Mouse (Mus musculus) frontal cortex, adult 2 months (tissue): ENCODE results near the gene Msl3l2. TPM values are rescaled to one million over a fixed set of nuclear protein-coding genes. Genes with fewer than 3 reads are reported as not detected.
A peak's percentile ranks its signal among the peaks of the same experiment; 100 is the strongest.

Experiments used
- DNase-seq, 2 experiments: peaks; one replicate each; pipeline ENCODE4 v3.0.0; 2022; ENCODE audit warnings: low spot score in 1 of 2; ENCODE audit errors: extremely low spot score in 1 of 2
- polyA plus RNA-seq: library from polyadenylated mRNA; depleted of rRNA; stranded (reverse); fragments of >200 nt; gene quantifications from 2 replicates; pipeline ENCODE4 v1.2.3, GENCODE M21; 2012; rRNA removed

Gene Msl3l2
- 16.9 and 19.2 TPM in 2 replicates for polyA plus RNA-seq

GRCm38 (mm10) chr10:56106333-56106995 lies at the start of gene Msl3l2:
Gene Msl3l2, plus strand, starts transcription at chr10:56106917.
- peak; percentile 91 to 97 for DNase-seq

- DNase-seq = peak in 1 of 2 experiments; percentile 57
These were observed 47.7 kb upstream of the Msl3l2 start for GRCm38 (mm10) chr10:56058979-56059422.

DNA sequence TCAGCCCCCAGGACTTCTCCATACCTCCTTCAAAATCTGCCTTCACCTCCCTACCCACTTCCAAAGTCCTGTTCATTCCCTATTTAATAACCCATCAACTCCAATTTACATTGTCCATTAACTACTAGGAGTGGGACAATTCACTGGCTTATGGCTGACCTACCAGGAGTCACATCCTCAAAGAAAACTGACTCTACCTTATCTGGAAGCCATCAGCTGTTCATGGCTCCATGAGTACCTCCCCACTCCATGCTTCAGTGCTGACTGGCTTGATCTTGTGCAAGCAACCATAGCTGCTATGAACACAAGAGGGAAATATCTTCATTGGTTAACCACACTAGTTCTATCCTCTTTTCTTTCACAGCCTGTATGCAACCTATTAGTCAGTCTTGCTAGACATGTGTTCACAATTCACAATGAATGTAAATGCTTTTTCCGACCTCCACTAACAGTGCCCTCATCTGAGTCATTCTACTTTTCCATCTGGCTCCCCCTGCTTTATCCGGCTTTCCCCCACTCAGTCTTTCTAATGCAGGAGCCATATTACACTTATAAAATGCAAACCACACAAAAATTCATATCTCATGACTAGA lies 45.4 kb upstream of the Msl3l2 start:
- peak in 1 of 2 experiments; percentile 16 for DNase-seq

- DNase-seq = peak; percentile 36 to 66
These were observed 44.0 kb upstream of the Msl3l2 start for GRCm38 (mm10) chr10:56062746-56063145.

- DNase-seq = no peak
These were observed 17.0 kb upstream of the Msl3l2 start for GRCm38 (mm10) chr10:56089714-56090113.

DNA sequence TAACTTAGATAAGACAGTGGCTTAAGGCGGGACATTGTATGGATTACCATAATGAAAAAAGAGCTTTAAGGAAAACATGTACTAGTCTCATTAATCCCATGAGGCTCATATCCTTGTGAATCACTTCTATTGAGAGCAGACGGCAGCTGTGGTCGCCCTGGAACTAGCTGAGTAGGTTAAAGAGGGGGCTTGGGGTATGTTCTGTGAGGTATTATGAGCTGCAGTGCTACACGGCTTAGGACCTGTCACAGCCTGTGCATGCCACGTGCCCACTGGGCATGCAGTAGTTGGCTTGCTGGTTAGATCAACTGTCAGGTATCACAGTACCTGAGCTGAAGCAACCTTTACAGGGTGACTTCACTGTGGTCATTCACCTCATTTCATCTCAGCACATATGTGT lies 12.1 kb upstream of the Msl3l2 start:
- no peak for DNase-seq

DNA sequence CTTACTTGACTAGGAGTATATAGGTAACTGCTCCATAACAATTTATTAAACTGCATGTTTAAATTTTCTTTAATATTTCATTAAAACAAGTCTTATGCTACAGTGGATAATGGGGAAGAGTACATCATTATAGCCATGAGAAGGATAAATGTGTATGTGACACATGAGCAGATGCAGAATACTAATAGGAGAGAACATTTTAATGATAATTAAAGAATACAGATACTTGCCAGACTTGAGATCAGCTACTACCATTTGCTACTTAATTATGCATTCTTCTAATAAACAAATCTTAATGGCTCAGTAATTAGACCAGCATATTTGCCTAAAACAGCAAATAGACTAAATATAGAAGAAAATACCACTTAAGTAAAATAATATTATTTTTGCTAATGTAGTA lies 10.0 kb upstream of the Msl3l2 start:
- DNase-seq = no peak

DNA sequence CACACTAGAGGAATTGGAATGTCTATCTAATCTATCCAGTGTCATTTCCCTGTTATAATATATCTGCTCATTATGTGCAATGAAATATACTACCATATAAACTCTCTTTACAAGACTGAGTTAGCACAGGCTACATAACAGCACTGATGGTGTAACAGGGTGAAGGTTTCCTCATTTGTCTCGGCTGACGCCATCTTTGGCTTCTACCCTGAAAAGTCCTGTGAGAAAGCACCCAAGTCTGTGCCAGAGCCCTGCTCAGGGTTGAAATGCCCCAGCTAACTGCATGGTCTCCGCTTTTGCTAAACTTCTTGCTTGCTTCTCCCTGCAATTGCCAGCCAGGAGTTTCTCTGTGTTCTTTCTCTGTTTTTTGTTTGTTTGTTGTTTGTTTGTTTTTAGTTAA lies 7.6 kb upstream of the Msl3l2 start:
- no peak for DNase-seq

GRCm38 (mm10) chr10:56099641-56100310 lies 6.9 kb upstream of the Msl3l2 start:
- no peak for DNase-seq

DNA sequence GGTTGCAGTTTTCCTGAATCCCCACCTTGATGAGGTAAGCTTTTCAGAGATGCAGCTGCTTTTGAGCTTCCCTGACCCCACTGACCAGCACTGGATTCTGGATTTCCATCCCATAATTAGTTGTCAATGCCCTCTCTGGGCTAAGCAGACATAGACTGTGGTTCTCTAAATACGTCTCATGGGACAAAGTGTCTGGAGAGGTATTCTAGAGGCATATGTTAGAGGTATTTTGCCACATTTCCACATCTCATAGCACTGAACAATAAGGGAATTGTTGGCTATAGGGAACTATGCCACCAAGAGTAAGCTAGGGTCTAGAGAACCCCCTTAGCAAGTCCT lies 248 bp downstream of the Msl3l2 start:
- peak in 1 of 2 experiments; percentile 8 for DNase-seq

- peak; percentile 37 to 77 for DNase-seq
These were observed 8.4 kb downstream of the Msl3l2 start for GRCm38 (mm10) chr10:56114951-56115635.

DNA sequence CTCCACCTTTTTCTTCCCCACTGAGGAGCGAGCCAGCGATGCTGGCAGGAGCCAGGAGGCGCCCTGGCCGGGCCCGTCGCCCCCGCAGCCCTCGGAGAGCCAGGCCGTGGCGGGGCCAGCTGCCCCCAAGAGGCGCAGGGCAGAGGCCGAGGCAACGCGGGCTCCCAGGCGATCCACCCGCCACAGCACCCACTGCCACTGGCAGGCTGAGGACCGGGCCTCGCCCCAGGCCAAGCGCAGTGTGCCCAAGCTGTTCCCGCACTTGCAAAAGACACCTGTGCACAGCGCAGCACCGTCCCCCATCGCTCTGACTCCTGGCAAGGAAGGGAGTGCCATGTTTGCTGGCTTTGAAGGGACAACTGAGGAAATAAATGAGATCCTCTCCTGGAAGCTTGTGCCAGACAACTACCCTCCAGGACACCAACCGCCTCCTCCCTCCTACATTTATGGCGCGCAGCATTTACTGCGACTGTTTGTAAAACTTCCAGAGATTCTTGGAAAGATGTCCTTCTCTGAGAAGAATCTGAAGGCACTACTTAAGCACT lies 9.0 kb downstream of the Msl3l2 start:
- peak in 1 of 2 experiments; percentile 58 for DNase-seq

- no peak for DNase-seq
These were observed 20.3 kb downstream of the Msl3l2 start for GRCm38 (mm10) chr10:56126972-56127371.

- no peak for DNase-seq
These were observed 22.9 kb downstream of the Msl3l2 start for GRCm38 (mm10) chr10:56129642-56130041.

GRCm38 (mm10) chr10:56137191-56137590 lies 30.5 kb downstream of the Msl3l2 start:
- DNase-seq = no peak

DNA sequence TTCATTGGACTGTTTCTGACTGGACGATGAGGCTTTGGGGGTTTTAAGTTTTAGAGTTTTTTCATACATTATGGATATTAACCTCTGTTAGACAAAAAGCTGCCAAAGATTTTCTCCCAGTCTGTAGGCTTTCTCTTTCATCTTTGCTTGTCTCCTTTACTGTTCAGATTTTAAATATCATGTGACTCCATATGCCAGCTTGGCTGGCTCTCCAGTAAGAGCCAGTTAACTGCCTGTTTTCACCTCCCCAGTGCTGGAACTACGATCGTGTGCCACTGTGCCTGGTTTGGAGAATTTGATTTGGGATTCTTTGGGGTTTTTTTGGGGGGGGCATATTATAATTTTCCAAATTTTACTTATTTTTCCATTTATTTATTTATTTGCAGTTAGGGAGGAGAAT lies 42.2 kb downstream of the Msl3l2 start:
- no peak for DNase-seq

GRCm38 (mm10) chr10:56156956-56157355 lies 50.2 kb downstream of the Msl3l2 start:
- DNase-seq = no peak

- no peak for DNase-seq
These were observed 51.5 kb downstream of the Msl3l2 start for GRCm38 (mm10) chr10:56158207-56158606.

GRCm38 (mm10) chr10:56158748-56159147 lies 52.0 kb downstream of the Msl3l2 start:
- DNase-seq = no peak

GRCm38 (mm10) chr10:56164411-56164810 lies 57.7 kb downstream of the Msl3l2 start:
- no peak for DNase-seq

GRCm38 (mm10) chr10:56165758-56166157 lies 59.0 kb downstream of the Msl3l2 start:
- peak in 1 of 2 experiments; percentile 58 for DNase-seq
